Mouse (Mus musculus) heart, adult 2 months (tissue): ENCODE measurements around the gene Pdp2.

Experiments used
- CTCF ChIP-seq: fragments of 200-600 bp; IDR thresholded peaks from 2 replicates; pipeline ENCODE4 v1.8.1; 2022; ENCODE audit warnings: antibody characterized with exemption, mild to moderate bottlenecking, moderate library complexity
- EP300 ChIP-seq: fragments of 200-500 bp; IDR thresholded peaks from 2 replicates; pipeline ENCODE4 v1.6.1; 2011; ENCODE audit warnings: low read depth, low read length, control low read depth; ENCODE audit not compliant: insufficient read depth
- POLR2A ChIP-seq: fragments of 200-500 bp; IDR thresholded peaks from 2 replicates; pipeline ENCODE4 v1.6.1; 2011; ENCODE audit warnings: mild to moderate bottlenecking, low read depth, low read length, control low read depth; ENCODE audit not compliant: insufficient read depth

DNA sequence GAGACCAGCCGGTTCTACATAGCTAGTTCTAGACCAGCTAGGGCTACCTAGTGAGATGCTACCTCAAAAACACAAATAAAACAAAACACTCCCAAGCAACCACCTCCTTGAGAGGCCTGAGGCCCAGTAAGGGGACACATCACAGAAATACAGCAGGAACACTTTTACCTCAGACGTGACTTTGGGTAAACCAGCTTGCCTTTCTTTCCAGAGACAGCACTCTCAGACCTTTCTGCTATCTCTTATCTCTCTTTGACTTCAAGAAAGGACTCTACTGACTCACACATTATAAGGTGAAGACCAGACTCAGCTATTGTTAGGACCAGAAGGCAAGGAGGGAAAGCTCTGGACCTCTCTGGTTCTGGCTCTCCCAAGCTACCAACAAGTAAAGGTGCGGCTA is 967 bp upstream of the Pdp2 start:
- TF ChIP-seq CTCF = no peak
- no peak for TF ChIP-seq POLR2A
- no peak for TF ChIP-seq EP300
